Mouse (Mus musculus) liver, embryonic 14.5 days (tissue): Measurements from ENCODE around the gene Jmjd1c. TPM values are rescaled to one million over a fixed set of nuclear protein-coding genes. Genes with fewer than 3 reads are reported as not detected.

Source experiments
- ATAC-seq: fragments of 200-750 bp; cut with Nextera tagmentation; 2 replicates; pipeline ENCODE4 v1.8.0; 2017; ENCODE audit warnings: moderate number of reproducible peaks, mild to moderate bottlenecking, moderate library complexity; ENCODE audit not compliant: insufficient read depth
- DNase-seq, 3 experiments: peaks; one replicate each; pipeline ENCODE4 v3.0.0-alpha.2; 2012 to 2013; ENCODE audit warnings: low read depth in 3 of 3, low spot score in 3 of 3
- H3K27ac ChIP-seq: fragments of 300-500 bp; sonication (generic); 2 replicates; pipeline ENCODE4 v1.5.1; 2014; ENCODE audit warnings: moderate library complexity, mild to moderate bottlenecking, control low read depth, inconsistent platforms
- H3K27me3 ChIP-seq: fragments of 300-500 bp; sonication (generic); 2 replicates; pipeline ENCODE4 v1.6.1; 2014; ENCODE audit warnings: mild to moderate bottlenecking, low read length, moderate library complexity; ENCODE audit not compliant: control insufficient read depth, insufficient read depth
- H3K36me3 ChIP-seq: fragments of 300-500 bp; sonication (generic); replicated peaks from 2 replicates; pipeline ENCODE4 v1.6.1; 2014; ENCODE audit warnings: low read depth; ENCODE audit not compliant: control insufficient read depth, insufficient read depth
- H3K4me1 ChIP-seq, 2 experiments: fragments of 200-500 bp in 1 of 2; fragments of 300-500 bp in 1 of 2; sonication (generic) in 1 of 2; replicated peaks; 2 replicates each; pipeline ENCODE4 v1.6.1; 2012 to 2014; ENCODE audit warnings: antibody characterized with exemption in 1 of 2, inconsistent platforms in 1 of 2, low read length in 1 of 2; ENCODE audit not compliant: control insufficient read depth in 2 of 2, insufficient read depth in 2 of 2
- H3K4me2 ChIP-seq: fragments of 300-500 bp; sonication (generic); 2 replicates; pipeline ENCODE4 v1.6.1; 2014; ENCODE audit warnings: low read depth, mild to moderate bottlenecking, control low read depth, moderate library complexity
- H3K4me3 ChIP-seq, 2 experiments: fragments of 200-500 bp in 1 of 2; fragments of 300-500 bp in 1 of 2; sonication (generic) in 1 of 2; 2 replicates each; pipeline ENCODE4 v1.5.1; 2012 to 2014; ENCODE audit warnings: low read depth in 2 of 2, low read length in 2 of 2, mild to moderate bottlenecking in 2 of 2, control low read depth in 1 of 2, inconsistent platforms in 1 of 2, moderate library complexity in 1 of 2; ENCODE audit not compliant: insufficient read depth in 1 of 2
- H3K9ac ChIP-seq: fragments of 300-500 bp; sonication (generic); replicated peaks from 2 replicates; pipeline ENCODE4 v1.6.1; 2014; ENCODE audit warnings: mild to moderate bottlenecking, control low read depth, moderate library complexity
- H3K9me3 ChIP-seq: fragments of 300-500 bp; sonication (generic); 2 replicates; pipeline ENCODE4 v1.6.1; 2016; ENCODE audit warnings: low read length, mixed read lengths; ENCODE audit not compliant: control insufficient read depth
- CTCF ChIP-seq: IDR thresholded peaks from 2 replicates; pipeline ENCODE4 v1.5.1; 2016; ENCODE audit warnings: antibody characterized with exemption, low read depth, control low read depth
- EP300 ChIP-seq: IDR thresholded peaks from 2 replicates; pipeline ENCODE4 v1.6.1; 2016; ENCODE audit warnings: antibody characterized with exemption, low read depth
- WGBS: fragments of 180-500 bp; shearing (Covaris S2); extraction: QIAGEN DNeasy Blood & Tissue Kit; methylation state at CpG from one replicate; pipeline ENCODE4 v1.1.7; 2014; ENCODE audit not compliant: insufficient replicate concordance; 5-methylcytosine and 5-hydroxymethylcytosine counted together
- polyA plus RNA-seq, 2 experiments: library from polyadenylated mRNA; depleted of rRNA in 1 of 2; stranded (reverse) in 1 of 2; unstranded in 1 of 2; fragments of >200 nt; fragmentation: Nextera tagmentation in 1 of 2; extraction: Ambion mirVana in 1 of 2; gene quantifications; 2 replicates each; pipeline versions ENCODE4 v1.2.1 to v1.2.3; 2012 to 2014

The Jmjd1c gene
- polyA plus RNA-seq (2012; rRNA removed): 4.2 and 6.5 TPM in 2 replicates
- polyA plus RNA-seq (2014; fragmentation: Nextera tagmentation; extraction: Ambion mirVana): 8.7 and 9.9 TPM in 2 replicates

DNA sequence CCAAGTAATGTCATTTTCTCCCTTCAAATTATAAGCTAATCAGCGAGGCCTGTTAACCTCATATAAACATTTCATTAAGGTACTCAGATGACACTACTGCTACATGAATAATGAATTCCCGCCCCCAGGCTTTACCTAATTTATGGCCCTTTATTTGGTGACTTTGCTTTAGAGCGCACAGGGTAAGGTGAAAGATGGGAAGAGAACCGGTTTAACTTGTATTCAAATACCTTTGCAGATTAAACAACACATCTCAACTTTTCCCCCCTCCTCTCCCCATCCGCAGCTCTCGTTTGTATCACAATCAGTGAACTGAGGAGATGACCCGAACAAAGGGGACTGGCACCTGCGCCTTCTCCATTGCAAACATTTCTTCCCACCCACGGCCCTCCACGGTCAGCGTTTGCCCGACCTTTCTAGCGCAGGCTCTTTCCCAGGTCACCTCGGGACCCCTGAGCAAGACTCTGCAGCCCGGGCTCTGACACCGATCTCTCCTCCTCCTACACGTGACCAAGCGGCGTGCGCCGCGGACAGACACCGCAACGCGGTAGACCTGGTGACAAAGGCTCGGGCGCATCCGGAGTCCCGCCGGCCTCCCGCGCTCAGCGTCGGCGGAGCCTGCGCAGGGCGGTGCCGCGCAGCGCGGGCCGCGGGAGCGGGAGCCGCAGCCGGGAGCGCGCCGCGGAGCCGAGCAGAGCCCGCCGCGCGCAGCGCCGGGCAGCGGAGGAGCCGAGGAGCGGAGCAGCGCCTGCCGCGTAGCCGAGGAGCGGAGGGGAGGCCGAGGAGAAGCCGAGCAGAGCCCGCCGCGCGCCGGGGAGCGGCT, at the start of gene Jmjd1c:
TSS of gene Jmjd1c (plus strand) at position 328 of the 823 bp plus-strand sequence.
- Histone ChIP-seq H3K36me3 (no peaks in the 10 kb centered on the region), H3K4me1 (peaks cover 6 to 10% of the 10 kb centered on the region in 2 experiments), H3K4me2 (peak within 1 kb of the TSS; percentile 71), H3K9me3 (no peaks in the 10 kb centered on the region), H3K27ac (peak within 1 kb of the TSS; percentile 36), H3K4me3 (peak within 1 kb of the TSS; percentile 67 to 78), H3K27me3 (no peaks in the 10 kb centered on the region), H3K9ac (peak within 1 kb of the TSS; percentile 76)
- 2% methylated on average over 70 of the region's 73 CpGs for WGBS
- TF ChIP-seq CTCF (no peak), EP300 (no peak)
- ATAC-seq (peak; percentile 85), DNase-seq (peak in 2 of 3 experiments; percentile 45 to 53)

DNA sequence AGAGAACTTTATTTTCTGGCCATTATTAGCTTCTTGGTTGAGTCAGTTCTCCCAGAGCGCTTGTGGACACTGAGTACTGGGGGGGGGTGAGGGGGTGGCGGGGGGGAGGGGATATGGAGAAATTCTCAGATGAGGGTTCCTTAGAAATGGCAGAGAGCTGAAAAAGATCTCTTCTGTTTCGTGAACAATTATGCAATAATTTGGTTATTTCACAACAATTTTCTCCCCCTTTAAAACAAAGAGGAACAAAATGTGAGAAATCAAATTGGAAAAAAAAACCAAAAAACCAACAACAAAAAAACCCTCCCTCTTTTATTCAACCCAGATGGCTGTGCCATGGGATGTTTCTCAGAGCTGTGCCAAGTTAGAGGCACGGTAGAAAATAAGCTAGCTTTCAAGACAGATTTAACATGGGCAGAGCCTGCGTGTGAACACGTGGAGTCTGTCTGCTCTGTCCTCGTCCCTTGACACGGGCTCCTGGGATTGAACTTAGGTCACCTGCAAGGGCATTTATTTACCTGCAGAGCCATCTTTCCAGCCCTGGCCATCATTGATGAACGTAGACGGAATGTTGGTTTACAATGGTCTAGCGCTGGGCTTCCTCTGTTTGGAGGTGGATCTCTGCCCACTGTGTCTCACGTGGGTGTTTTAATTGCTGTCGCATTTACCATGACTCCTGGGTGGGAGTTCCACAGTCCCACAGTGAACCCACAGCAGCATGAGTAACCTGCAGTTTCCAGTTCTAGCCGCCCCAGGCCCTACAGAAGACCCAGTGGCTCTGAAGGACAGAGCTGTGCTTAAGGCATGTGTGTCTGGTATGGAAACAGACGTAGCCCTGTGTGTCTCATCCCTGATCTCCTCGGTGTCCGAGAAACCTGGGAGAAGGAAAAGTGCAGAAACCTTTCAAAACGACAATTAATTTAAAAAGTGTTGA, 47.9 kb upstream of the Jmjd1c start:
- TF ChIP-seq CTCF (no peak), EP300 (no peak)
- H3K36me3 ChIP-seq: no peaks in the 10 kb centered on the region
- no peak overlapping the region for H3K27ac ChIP-seq
- H3K27me3 ChIP-seq: no peaks in the 10 kb centered on the region
- H3K4me2 ChIP-seq: no peak overlapping the region
- peaks cover 0 to 14% of the 10 kb centered on the region in 2 experiments; a peak in 3 of 4 replicates for H3K4me1 ChIP-seq
- ATAC-seq (no peak), DNase-seq (no peak)
- WGBS: 71% methylated on average over 18 of the region's 18 CpGs
- no peak overlapping the region for H3K4me3 ChIP-seq
- no peaks in the 10 kb centered on the region for H3K9me3 ChIP-seq
- H3K9ac ChIP-seq: no peak overlapping the region

DNA sequence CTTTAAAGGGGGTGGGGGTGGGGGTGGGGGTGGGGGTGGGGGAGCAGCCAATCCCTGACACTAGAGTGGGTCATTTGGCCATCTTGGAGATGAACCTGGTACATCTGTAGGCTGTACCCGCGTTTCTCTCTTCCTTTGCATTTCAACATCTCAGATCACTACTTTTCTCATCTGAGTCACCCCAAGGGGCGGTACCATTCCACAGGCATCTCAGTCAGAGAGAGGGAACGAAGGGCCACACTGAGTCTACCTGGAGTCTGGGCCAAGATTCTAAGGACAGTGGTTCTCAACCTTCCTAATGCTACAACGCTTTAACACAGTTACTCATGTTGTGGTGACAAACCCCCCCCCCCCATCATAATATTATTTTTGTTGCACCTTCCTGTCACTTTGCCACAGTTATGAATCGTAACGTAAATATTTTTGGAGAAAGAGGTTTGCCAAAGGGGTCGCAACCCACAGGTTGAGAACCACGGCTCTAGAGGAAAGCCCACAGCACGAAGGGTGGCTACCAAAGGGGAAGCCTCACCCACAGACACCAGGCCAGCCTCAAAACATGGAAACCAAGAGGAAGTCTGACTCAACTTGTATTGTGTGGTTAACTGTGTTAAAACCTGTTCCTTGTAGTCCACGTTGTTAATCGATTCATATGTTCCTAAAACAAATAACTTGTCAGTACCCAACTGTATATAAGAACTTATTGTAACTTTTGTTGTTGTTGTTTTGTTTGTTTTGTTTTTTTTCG, 46.9 kb upstream of the Jmjd1c start:
- no peak for TF ChIP-seq EP300
- TF ChIP-seq CTCF: no peak
- Histone ChIP-seq H3K4me2 (no peak overlapping the region), H3K9me3 (no peaks in the 10 kb centered on the region), H3K36me3 (no peaks in the 10 kb centered on the region), H3K4me3 (no peak overlapping the region), H3K9ac (no peak overlapping the region), H3K4me1 (peaks cover 0 to 6% of the 10 kb centered on the region in 2 experiments; a peak in 2 of 4 replicates), H3K27me3 (no peaks in the 10 kb centered on the region), H3K27ac (no peak overlapping the region)
- no peak for DNase-seq
- ATAC-seq: no peak
- 56% methylated on average over 13 of the region's 13 CpGs for WGBS

DNA sequence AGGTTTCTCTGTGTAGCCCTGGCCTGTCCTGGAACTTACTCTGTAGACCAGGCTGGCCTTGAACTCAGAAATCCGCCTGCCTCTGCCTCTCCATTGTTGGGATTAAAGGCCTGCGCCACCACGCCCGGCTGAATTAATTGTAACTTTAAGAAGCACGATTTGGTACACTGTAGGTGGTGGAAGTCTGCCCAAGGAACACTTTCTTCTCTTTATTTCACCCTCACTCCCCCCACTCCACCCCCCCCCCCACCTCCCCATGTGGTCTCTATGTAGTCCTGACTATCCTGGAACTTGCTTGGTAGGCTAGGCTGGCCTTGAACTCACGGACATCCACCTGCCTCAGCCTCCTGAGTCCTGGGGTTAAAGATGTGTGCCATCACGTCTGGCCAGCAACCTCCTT, 46.3 kb upstream of the Jmjd1c start:
- Histone ChIP-seq H3K9ac (no peak overlapping the region), H3K9me3 (no peaks in the 10 kb centered on the region), H3K4me1 (peaks cover 0 to 4% of the 10 kb centered on the region in 2 experiments; a peak in 2 of 4 replicates), H3K36me3 (no peaks in the 10 kb centered on the region), H3K27ac (no peak overlapping the region), H3K4me2 (no peak overlapping the region), H3K27me3 (no peaks in the 10 kb centered on the region), H3K4me3 (no peak overlapping the region)
- WGBS: 72% methylated on average over 7 of the region's 7 CpGs
- no peak for ATAC-seq
- DNase-seq: no peak
- TF ChIP-seq CTCF: no peak
- no peak for TF ChIP-seq EP300
